Mouse (Mus musculus) neutrophil, adult 5-6 weeks (primary cell): ENCODE results near the gene Kirrel3. TPM values are rescaled to one million over a fixed set of nuclear protein-coding genes. Genes with fewer than 3 reads are reported as not detected.

Experiments
- ATAC-seq: fragments of 151-379, 151-347 bp; 2 replicates; pipeline ENCODE4 v1.8.0; 2017; ENCODE audit warnings: mild to moderate bottlenecking, moderate TSS enrichment; ENCODE audit not compliant: insufficient number of reproducible peaks, poor library complexity, low FRiP score, severe bottlenecking; ENCODE audit errors: extremely low read depth
- total RNA-seq: library from RNA; stranded (forward); fragments of 200-1000 nt; gene quantifications from 2 replicates; pipeline ENCODE4 v1.2.3, GENCODE M21; 2017

Kirrel3 gene
- total RNA-seq, 1 experiment from 2014 or later, result not detected

GRCm38 (mm10) chr9:34847664-34848063, 362.0 kb downstream of the Kirrel3 start:
- no peak for ATAC-seq

GRCm38 (mm10) chr9:34851136-34851535, 365.4 kb downstream of the Kirrel3 start:
- no peak for ATAC-seq

GRCm38 (mm10) chr9:34857575-34857974, 371.9 kb downstream of the Kirrel3 start:
- no peak for ATAC-seq

DNA sequence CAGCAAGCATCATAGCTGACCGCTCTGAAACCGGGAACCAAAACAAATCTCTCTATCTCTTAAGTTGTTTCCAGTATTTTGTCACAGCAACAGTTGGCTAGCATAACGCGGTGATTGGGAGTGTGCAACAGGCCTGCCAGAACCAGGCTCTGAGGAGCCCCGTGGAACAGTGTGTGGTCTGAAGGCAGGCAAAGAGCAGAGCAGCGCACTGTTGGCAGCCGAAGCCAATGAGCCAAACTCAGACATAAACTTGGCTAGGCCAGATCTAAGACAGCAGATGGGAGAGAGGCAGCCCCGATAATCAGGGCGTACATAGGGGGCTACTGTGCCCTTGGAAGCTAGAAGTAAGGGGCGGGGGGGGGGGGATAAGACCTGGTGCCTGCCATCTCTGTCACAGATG, 372.4 kb downstream of the Kirrel3 start:
- ATAC-seq, result no peak

GRCm38 (mm10) chr9:34860934-34861333, 375.2 kb downstream of the Kirrel3 start:
- no peak for ATAC-seq

DNA sequence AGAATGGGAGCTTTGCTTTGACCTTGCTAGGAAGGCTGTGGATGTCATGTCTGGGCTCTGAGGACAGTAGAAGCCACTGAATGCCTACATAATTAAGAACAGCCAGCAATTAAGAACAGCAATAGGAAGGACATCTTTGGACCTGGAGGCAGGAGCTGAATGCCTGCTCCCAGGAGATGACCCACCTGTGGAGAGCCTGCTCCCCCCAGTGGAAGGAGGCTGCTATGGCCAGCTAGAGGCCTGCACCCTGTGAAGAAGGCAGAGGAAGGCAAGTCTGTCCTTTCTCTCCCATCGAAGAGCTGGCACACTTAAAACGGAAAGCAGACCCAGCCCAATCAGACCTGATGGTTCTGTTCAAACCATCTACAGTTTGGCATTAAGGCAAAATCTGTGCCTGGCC, 376.1 kb downstream of the Kirrel3 start:
- no peak for ATAC-seq

- no peak for ATAC-seq
Measured at GRCm38 (mm10) chr9:34865606-34866005, 379.9 kb downstream of the Kirrel3 start.

DNA sequence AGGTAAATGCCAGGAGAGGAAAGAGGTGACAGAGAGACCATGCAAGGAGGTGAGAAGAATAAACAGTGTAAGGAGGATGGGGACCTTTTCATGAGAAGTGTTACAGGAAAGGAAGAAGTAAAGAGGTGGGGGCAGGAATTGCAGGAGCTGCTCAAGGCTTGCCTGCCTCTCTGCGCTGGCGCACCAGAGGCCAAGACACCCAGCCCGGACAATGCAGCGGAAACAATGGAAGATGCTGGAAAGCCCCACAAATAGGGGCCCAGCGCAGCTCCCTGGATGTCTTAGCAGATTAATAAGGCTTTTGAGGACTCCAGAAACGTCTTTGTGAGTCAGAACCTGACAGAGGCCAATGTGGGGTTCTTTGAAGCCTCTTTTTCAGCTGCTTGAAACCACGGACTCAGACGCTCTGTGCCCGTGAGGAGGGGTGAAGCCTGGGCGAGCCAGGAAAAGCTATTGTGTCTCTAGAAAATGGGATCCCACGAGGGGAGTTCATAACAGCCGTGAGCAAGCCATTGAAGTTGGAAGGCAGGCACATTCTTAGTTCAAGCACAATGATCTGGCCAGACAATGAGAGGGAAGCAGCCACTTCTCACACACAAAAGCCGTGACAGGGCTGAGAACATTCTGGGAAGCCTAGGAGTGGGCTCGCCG, 385.7 kb downstream of the Kirrel3 start:
- ATAC-seq, result no peak

GRCm38 (mm10) chr9:34875238-34875637, 389.5 kb downstream of the Kirrel3 start:
- no peak for ATAC-seq

GRCm38 (mm10) chr9:34877186-34877585, 391.5 kb downstream of the Kirrel3 start:
- no peak for ATAC-seq

DNA sequence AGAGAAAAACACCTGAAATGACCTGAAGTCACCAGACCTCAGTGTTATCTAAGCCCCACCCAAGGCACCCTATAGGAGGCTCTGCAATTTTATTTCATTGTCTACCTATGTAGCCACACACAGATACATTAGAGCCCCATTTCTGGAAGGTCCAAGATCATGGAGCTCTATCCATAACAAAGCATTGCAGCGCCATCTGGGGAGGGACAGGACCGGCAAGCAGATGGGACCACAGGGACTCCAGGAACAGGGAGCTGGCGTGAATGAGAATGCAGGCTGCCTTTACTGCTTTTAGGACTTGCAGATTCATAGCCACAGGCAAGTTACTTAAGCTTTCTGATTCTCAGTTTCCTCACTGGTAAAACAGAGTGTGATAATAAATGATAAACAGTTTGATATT, 392.1 kb downstream of the Kirrel3 start:
- ATAC-seq, result no peak

GRCm38 (mm10) chr9:34881750-34882149, 396.1 kb downstream of the Kirrel3 start:
- no peak for ATAC-seq

DNA sequence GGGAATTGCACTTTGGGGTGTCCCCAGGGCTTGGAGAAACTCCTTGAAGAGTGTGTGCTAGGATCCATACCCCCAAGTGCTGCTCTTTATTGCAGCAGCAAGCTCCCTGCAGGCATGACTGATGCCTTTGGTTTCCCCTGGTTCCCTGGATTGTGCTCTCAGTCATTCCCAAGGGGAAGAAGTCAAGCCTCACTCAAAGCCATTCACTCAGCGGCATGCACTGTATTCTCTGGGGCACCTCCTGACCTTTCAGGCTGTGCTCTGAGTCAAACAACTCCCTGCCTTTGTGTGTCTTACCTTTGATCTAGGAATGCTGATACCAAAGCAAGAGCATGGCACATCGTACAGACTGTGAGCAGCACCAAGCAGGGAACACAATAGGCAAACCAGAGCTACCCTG, 396.5 kb downstream of the Kirrel3 start:
- ATAC-seq, result no peak

DNA sequence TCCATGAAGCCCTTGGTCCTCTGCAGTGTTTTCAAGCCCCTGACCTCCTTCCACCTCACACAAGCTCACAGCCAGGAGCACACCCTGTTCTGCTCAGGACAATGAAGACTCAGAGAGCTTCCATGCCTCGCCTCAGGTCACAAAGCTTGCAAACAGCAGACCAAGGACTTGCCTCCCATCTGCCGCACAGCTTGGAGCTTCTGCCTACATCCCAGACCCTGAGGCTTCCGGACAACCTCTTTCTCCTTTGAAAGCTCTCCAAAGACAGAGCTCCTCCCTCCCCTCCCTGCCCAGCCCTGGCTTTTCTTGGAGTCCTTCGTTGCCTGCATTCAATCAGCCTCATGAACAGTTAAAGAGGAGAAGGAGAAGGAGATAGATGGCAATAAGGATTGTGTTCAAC, 397.4 kb downstream of the Kirrel3 start:
- no peak for ATAC-seq

- ATAC-seq, result no peak
Measured at GRCm38 (mm10) chr9:34884325-34884724, 398.6 kb downstream of the Kirrel3 start.

DNA sequence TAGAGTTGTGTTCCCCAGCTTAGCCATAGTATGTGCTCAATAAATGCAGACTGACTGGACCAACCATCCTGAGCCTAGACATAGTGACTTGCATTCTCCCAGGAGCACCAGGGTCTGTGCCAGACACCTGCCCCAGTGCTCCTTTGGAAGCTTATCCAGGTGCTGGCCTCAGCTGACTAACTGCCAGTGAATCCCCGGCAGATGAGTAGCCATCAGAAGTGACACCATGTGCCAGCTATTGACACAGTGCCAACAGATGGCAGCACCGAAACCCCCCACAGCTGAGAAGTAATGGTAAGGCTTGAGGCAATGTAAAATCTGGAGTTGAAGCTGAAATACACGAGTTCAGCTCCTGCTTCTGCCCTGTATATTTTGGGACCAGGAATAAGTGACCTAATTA, 399.2 kb downstream of the Kirrel3 start:
- ATAC-seq, result no peak

DNA sequence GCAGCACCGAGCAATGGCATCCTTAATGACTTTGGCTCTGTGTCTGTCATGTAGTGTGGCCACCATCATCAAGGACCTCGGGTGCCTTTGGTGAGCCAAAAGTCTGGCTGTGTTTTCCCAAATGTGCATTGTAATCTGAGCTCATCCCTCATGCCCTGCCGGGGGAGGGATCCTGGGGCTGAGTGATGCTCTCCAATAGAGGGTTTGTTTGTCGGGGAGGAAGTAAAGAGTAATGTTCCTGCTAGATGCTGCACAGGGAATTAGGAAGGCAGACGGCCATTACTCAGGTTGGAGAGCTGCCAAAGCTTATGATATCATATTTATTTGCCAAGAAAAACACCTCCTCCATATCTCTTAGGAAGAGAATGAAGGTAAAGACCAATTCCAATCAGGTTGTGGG, 401.1 kb downstream of the Kirrel3 start:
- no peak for ATAC-seq

- ATAC-seq, result no peak
Measured at GRCm38 (mm10) chr9:34887196-34887595, 401.5 kb downstream of the Kirrel3 start.

DNA sequence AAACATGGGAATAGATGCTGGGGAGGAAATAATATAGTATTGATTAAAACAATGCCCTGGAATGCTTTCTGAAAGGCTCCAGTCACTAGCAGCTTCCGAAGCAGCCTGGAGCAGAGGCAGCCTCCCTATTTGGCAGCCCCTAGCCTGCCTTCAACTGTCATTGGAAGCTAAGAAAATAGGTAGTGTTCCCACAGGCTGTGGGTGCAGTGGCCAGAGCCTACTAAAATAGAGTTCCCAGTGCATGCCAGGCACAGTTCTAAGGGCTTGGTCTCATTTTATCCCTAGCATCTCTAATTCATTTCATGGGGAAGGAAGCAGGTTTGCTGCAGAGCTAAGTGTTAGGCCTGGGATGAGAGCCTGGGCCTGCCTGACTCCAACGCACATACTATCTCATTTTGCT, 402.6 kb downstream of the Kirrel3 start:
- ATAC-seq, result no peak

DNA sequence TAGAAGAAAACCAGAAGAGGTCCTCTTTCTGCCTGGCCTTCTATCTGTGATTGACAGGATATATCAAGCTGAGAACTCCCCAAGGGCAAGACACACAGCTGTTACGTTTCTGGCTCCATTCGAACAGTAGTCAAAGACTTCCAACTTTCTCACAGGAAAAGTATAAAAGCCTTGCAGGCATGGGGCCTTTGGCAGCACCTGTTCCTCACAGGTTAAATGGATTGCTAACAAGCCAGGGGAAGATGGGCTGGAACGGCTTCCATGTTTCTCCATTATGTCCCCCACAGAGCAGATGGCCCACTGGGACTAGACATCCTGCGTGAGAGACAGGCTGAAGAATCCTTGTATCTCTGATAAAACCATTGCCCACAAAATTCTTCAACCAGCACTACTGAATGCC, 415.5 kb downstream of the Kirrel3 start:
- ATAC-seq, result no peak

DNA sequence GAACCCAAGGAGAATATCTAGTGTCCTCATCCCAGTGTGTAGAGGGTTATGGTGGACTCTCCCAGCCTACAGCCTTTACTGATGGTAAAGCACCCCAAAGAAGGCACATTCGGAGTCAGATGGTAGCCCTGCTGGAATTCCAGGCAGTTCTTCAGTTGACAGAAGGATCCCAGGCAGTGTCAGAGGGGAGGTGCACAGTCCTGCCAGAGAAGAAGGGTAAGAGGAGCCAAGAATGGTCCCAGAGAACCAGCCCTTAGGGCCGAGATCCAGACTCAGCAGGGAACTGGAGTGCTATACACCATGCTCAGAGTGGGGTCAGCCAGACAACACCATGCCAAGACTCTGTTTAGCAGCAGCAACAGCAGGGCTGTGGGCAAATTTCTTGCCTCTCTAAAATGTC, 416.2 kb downstream of the Kirrel3 start:
- no peak for ATAC-seq
